Mouse (Mus musculus) forebrain, embryonic 13.5 days (tissue): Measurements from ENCODE around the gene Ppp6r3. TPM values are rescaled to one million over a fixed set of nuclear protein-coding genes. Genes with fewer than 3 reads are reported as not detected.
"Not testable (repeated sequence)": the region's sequence is repeated elsewhere in the genome, so short reads cannot be mapped to it uniquely, and the experiment has no call there.

Source experiments
- ATAC-seq: fragments of 200-750 bp; cut with Nextera tagmentation; 2 replicates; pipeline ENCODE4 v1.8.0; 2017
- H3K27ac ChIP-seq: fragments of 300-500 bp; sonication (generic); 2 replicates; pipeline ENCODE4 v1.5.1; 2015; ENCODE audit warnings: inconsistent platforms, mild to moderate bottlenecking, moderate library complexity
- H3K27me3 ChIP-seq: fragments of 300-500 bp; sonication (generic); 2 replicates; pipeline ENCODE4 v1.6.1; 2015; ENCODE audit warnings: mild to moderate bottlenecking, inconsistent platforms
- H3K36me3 ChIP-seq: fragments of 300-500 bp; sonication (generic); 2 replicates; pipeline ENCODE4 v1.6.1; 2015; ENCODE audit warnings: mild to moderate bottlenecking, inconsistent platforms; ENCODE audit not compliant: poor library complexity, severe bottlenecking
- H3K4me1 ChIP-seq: fragments of 300-500 bp; sonication (generic); 2 replicates; pipeline ENCODE4 v1.6.1; 2015; ENCODE audit warnings: inconsistent platforms
- H3K4me2 ChIP-seq: fragments of 300-500 bp; sonication (generic); 2 replicates; pipeline ENCODE4 v1.6.1; 2015; ENCODE audit warnings: inconsistent platforms, mild to moderate bottlenecking, moderate library complexity
- H3K4me3 ChIP-seq: fragments of 300-500 bp; sonication (generic); 2 replicates; pipeline ENCODE4 v1.5.1; 2015; ENCODE audit warnings: mild to moderate bottlenecking, inconsistent platforms
- H3K9ac ChIP-seq: fragments of 300-500 bp; sonication (generic); 2 replicates; pipeline ENCODE4 v1.6.1; 2015; ENCODE audit warnings: mild to moderate bottlenecking, inconsistent platforms
- H3K9me3 ChIP-seq: fragments of 300-500 bp; sonication (generic); replicated peaks from 2 replicates; pipeline ENCODE4 v1.6.1; 2016; ENCODE audit warnings: inconsistent platforms
- WGBS: fragments of 180-500 bp; shearing (Covaris S2); methylation state at CpG from one replicate; pipeline ENCODE4 v1.1.7; 2015; 5-methylcytosine and 5-hydroxymethylcytosine counted together
- polyA plus RNA-seq: library from polyadenylated mRNA; unstranded; fragments of >200 nt; fragmentation: Nextera tagmentation; extraction: Ambion mirVana; gene quantifications from 2 replicates; pipeline ENCODE4 v1.2.1, GENCODE M21; 2015

Gene Ppp6r3
- polyA plus RNA-seq, 1 experiment from 2014 or later, result 64.4 TPM

GRCm38 (mm10) chr19:3540254-3540653 is 35.3 kb downstream of the Ppp6r3 start:
- WGBS, result 97% methylated on average over 2 of the region's 2 CpGs

GRCm38 (mm10) chr19:3539456-3539855 is 36.1 kb downstream of the Ppp6r3 start:
- Histone ChIP-seq H3K4me2 (no peak overlapping the region), H3K4me3 (no peak overlapping the region), H3K9me3 (no peaks in the 10 kb centered on the region), H3K4me1 (0 out of 2 replicates have a peak, but pooled peaks cover 4% of the 10 kb centered on the region), H3K9ac (no peak overlapping the region), H3K27me3 (no peaks in the 10 kb centered on the region), H3K36me3 (peaks cover 17% of the 10 kb centered on the region), H3K27ac (no peak overlapping the region)
- ATAC-seq, result no peak
- 93% methylated on average over 5 of the region's 5 CpGs for WGBS

More at GRCm38 (mm10) chr19:3540254-3540653, 35.3 kb downstream of the Ppp6r3 start:
- H3K4me1 ChIP-seq, result 0 out of 2 replicates have a peak, but pooled peaks cover 4% of the 10 kb centered on the region
- H3K4me3 ChIP-seq, result no peak overlapping the region
- peaks cover 17% of the 10 kb centered on the region for H3K36me3 ChIP-seq
- no peaks in the 10 kb centered on the region for H3K9me3 ChIP-seq
- H3K9ac ChIP-seq, result no peak overlapping the region
- H3K27me3 ChIP-seq, result no peaks in the 10 kb centered on the region
- no peak for ATAC-seq
- H3K27ac ChIP-seq, result no peak overlapping the region
- H3K4me2 ChIP-seq, result no peak overlapping the region

DNA sequence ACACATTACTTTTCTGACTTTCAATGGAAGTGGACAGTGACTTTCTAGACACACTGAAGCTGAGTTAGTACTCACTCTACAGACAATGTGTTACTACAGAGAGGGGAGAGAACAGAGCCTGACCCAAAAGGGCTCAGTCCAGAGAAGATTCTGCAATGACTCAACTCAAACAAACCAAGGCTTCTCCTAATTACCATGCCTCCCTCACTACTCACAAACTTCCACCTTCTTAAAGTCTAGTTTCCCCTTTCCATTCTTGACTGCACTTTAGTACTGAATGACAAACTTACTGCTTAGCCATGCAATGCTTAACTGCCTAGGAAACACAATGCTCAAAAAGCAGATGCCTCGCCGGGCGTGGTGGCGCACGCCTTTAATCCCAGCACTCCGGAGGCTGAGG is 37.9 kb downstream of the Ppp6r3 start:
- H3K4me1 ChIP-seq, result 0 out of 2 replicates have a peak, but pooled peaks cover 4% of the 10 kb centered on the region
- H3K4me3 ChIP-seq, result no peak overlapping the region
- WGBS, result 96% methylated on average over 6 of the region's 6 CpGs
- no peak overlapping the region for H3K27ac ChIP-seq
- no peak overlapping the region for H3K4me2 ChIP-seq
- no peak for ATAC-seq
- H3K9ac ChIP-seq, result no peak overlapping the region
- no peaks in the 10 kb centered on the region for H3K9me3 ChIP-seq
- H3K27me3 ChIP-seq, result no peaks in the 10 kb centered on the region
- H3K36me3 ChIP-seq, result peaks cover 12% of the 10 kb centered on the region

DNA sequence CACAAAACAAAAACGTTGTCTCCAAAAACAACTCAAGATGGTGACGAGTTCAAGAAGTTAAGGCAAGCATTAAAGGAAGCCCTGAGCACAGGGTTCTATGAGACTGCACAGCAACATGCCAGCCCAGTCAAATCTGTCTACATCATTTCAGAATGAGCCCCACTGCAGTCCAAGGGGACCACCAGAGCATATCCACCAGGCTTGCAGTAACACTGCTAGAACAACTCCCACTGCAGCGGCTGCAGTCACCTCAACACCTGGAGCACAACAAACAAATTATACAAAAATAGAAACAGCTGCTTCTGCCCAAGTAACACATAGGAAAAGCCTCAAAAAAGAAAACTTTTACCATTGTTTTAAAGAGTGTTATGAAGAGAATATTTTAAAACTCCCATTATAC is 40.6 kb downstream of the Ppp6r3 start:
- H3K27me3 ChIP-seq, result no peaks in the 10 kb centered on the region
- H3K36me3 ChIP-seq, result 0 out of 2 replicates have a peak, but pooled peaks cover 3% of the 10 kb centered on the region
- no peak overlapping the region for H3K4me2 ChIP-seq
- 0 out of 2 replicates have a peak, but pooled peaks cover 4% of the 10 kb centered on the region for H3K4me1 ChIP-seq
- no peak overlapping the region for H3K9ac ChIP-seq
- no peak for ATAC-seq
- no peak overlapping the region for H3K4me3 ChIP-seq
- H3K9me3 ChIP-seq, result no peaks in the 10 kb centered on the region
- no peak overlapping the region for H3K27ac ChIP-seq
- WGBS, result 88% methylated on average over 3 of the region's 3 CpGs

- 92% methylated on average over 12 of the region's 12 CpGs for WGBS
- not testable (repeated sequence) for H3K4me3 ChIP-seq, H3K27ac ChIP-seq, H3K9ac ChIP-seq, H3K9me3 ChIP-seq, H3K4me2 ChIP-seq, H3K36me3 ChIP-seq, ATAC-seq, H3K27me3 ChIP-seq, H3K4me1 ChIP-seq
These were observed 42.1 kb downstream of the Ppp6r3 start for GRCm38 (mm10) chr19:3533266-3533966.

DNA sequence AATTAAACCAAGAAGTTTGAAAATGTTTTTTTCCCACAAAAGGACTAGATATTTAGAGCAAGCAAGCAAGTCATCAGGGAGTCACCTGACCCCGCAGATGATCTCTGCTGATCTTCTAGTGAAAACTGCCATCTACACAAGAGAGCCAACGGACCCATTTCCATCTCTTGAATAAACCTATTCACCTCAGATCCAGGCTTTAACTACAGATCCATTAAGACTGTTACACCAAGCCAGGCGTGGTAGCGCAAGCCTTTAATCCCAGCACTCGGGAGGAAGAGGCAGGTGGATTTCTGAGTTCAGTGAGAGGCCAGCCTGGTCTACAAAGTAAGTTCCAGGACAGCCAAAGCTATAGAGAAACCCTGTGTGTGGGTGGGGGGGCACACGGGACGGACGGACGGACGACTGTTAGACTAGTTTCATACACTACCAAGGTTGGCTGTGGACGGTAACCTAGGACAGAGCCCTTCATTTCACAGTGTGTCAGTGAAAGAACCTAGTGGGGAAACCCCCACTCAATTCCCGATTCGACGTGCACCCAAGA is 42.8 kb downstream of the Ppp6r3 start:
- 95% methylated on average over 14 of the region's 14 CpGs for WGBS
- no peak overlapping the region for H3K9ac ChIP-seq
- H3K27me3 ChIP-seq, result no peaks in the 10 kb centered on the region
- H3K4me1 ChIP-seq, result no peaks in the 10 kb centered on the region
- no peaks in the 10 kb centered on the region for H3K9me3 ChIP-seq
- H3K4me2 ChIP-seq, result no peak overlapping the region
- H3K4me3 ChIP-seq, result no peak overlapping the region
- H3K27ac ChIP-seq, result no peak overlapping the region
- no peak for ATAC-seq
- no peaks in the 10 kb centered on the region for H3K36me3 ChIP-seq

- no peaks in the 10 kb centered on the region for H3K9me3 ChIP-seq
- ATAC-seq, result no peak
- peaks cover 18% of the 10 kb centered on the region for H3K36me3 ChIP-seq
- no peak overlapping the region for H3K4me2 ChIP-seq
- H3K4me3 ChIP-seq, result no peak overlapping the region
- 87% methylated on average over 3 of the region's 3 CpGs for WGBS
- no peak overlapping the region for H3K27ac ChIP-seq
- no peak overlapping the region for H3K9ac ChIP-seq
- no peaks in the 10 kb centered on the region for H3K27me3 ChIP-seq
- H3K4me1 ChIP-seq, result no peaks in the 10 kb centered on the region
These were observed 45.8 kb downstream of the Ppp6r3 start for GRCm38 (mm10) chr19:3529781-3530180.

DNA sequence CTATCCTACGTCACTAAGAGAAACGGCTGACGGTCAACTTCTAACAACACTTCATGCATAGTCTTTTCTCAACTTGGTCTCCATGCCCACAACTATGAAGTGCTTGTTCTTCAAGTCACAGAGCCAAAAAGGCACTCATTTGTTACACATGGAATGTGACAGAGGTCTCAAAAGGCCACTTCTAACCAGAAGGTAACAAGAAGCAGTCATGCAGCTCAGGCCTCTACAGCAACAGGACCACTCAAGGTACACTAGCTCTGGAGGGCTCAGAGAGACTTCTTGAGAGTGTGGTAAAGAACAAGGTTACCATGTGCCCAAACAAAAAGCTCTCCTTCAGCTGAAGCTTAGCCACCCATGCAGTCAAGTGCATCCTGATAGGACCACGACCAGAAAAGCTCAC is 46.9 kb downstream of the Ppp6r3 start:
- H3K27ac ChIP-seq, result no peak overlapping the region
- no peaks in the 10 kb centered on the region for H3K27me3 ChIP-seq
- no peak for ATAC-seq
- no peaks in the 10 kb centered on the region for H3K4me1 ChIP-seq
- no peak overlapping the region for H3K4me2 ChIP-seq
- peaks cover 27% of the 10 kb centered on the region for H3K36me3 ChIP-seq
- H3K4me3 ChIP-seq, result no peak overlapping the region
- H3K9ac ChIP-seq, result no peak overlapping the region
- H3K9me3 ChIP-seq, result no peaks in the 10 kb centered on the region
- 95% methylated on average over 4 of the region's 4 CpGs for WGBS

- ATAC-seq, result no peak
- 97% methylated on average over 4 of the region's 4 CpGs for WGBS
- H3K27me3 ChIP-seq, result no peaks in the 10 kb centered on the region
- H3K4me1 ChIP-seq, result no peaks in the 10 kb centered on the region
- no peak overlapping the region for H3K4me3 ChIP-seq
- no peak overlapping the region for H3K4me2 ChIP-seq
- peaks cover 36% of the 10 kb centered on the region for H3K36me3 ChIP-seq
- H3K9me3 ChIP-seq, result no peaks in the 10 kb centered on the region
- no peak overlapping the region for H3K9ac ChIP-seq
- no peak overlapping the region for H3K27ac ChIP-seq
These were observed 48.0 kb downstream of the Ppp6r3 start for GRCm38 (mm10) chr19:3527531-3527930.

DNA sequence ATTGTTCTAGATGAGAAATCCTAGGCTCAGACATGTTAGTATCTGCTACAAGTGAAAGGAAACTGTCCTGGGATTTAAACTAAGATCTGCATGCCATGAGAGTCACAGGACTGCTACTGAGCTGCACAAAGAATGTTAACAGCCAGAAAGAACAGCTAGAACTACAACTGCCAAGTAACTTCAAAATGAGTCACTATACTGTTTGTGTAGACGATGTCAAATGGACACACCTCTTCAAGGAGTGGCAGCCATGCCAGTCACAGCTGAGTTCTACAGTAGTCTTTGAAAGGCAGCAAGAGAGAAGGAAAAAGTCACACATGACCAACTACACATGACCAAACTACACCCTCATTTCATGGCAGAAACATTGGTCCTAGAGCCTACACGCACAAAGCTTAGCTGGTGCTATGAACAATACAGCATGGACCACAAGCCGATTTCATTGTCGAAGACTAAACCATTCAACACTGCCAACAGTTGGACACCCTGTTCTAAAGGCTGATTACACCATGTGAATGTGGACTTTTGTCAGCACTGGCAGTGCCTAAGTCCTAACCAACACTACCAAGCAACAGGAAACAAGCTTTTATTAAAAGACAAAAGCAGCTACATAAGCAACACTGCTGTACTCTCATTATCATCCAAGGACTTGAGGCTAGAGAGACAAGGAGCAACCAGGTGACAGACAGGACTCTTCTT is 55.9 kb downstream of the Ppp6r3 start:
- no peak overlapping the region for H3K9ac ChIP-seq
- no peaks in the 10 kb centered on the region for H3K9me3 ChIP-seq
- 92% methylated on average over 4 of the region's 4 CpGs for WGBS
- peaks cover 73% of the 10 kb centered on the region for H3K36me3 ChIP-seq
- no peak overlapping the region for H3K4me2 ChIP-seq
- no peaks in the 10 kb centered on the region for H3K4me1 ChIP-seq
- ATAC-seq, result no peak
- no peak overlapping the region for H3K4me3 ChIP-seq
- H3K27ac ChIP-seq, result no peak overlapping the region
- no peaks in the 10 kb centered on the region for H3K27me3 ChIP-seq

DNA sequence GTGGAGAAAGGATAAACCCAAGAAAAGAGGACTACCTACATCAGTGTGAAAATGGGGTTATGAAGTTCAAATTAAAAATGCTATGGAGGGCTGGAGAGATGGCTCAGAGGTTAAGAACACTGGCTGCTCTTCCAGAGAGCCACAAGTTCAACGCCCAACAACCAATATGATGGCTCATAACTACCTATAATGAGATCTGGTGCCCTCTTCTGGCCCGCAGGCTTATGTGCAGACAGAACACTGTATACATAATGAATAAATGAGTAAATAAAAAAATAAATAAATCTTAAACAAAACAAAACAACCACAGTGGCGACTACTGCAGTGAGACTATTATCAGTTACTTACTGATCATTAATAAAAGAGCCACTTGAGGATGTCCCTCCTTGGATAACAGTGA is 78.3 kb downstream of the Ppp6r3 start:
- peaks cover 88% of the 10 kb centered on the region for H3K36me3 ChIP-seq
- H3K9ac ChIP-seq, result no peak overlapping the region
- 95% methylated on average over 3 of the region's 3 CpGs for WGBS
- no peak for ATAC-seq
- H3K27me3 ChIP-seq, result no peaks in the 10 kb centered on the region
- H3K4me2 ChIP-seq, result no peak overlapping the region
- H3K9me3 ChIP-seq, result no peaks in the 10 kb centered on the region
- H3K4me3 ChIP-seq, result no peak overlapping the region
- H3K27ac ChIP-seq, result no peak overlapping the region
- no peaks in the 10 kb centered on the region for H3K4me1 ChIP-seq

- Histone ChIP-seq H3K27ac (no peak overlapping the region), H3K4me1 (no peaks in the 10 kb centered on the region), H3K4me2 (no peak overlapping the region), H3K9me3 (no peaks in the 10 kb centered on the region), H3K36me3 (peaks cover 98% of the 10 kb centered on the region), H3K4me3 (no peak overlapping the region), H3K27me3 (no peaks in the 10 kb centered on the region), H3K9ac (no peak overlapping the region)
- ATAC-seq, result no peak
- WGBS, result 96% methylated on average over 4 of the region's 4 CpGs
These were observed 85.7 kb downstream of the Ppp6r3 start for GRCm38 (mm10) chr19:3489826-3490225.
